Mouse (Mus musculus) cerebellum, adult 2 months (tissue): ENCODE data around the gene Rgs12.

Experiments
- CTCF ChIP-seq: fragments of 200-500 bp; IDR thresholded peaks from 2 replicates; pipeline ENCODE4 v1.5.1; 2011; ENCODE audit warnings: low read depth, mild to moderate bottlenecking, control low read depth, low read length, moderate library complexity, borderline replicate concordance; ENCODE audit not compliant: insufficient read depth
- POLR2A ChIP-seq: fragments of 200-500 bp; IDR thresholded peaks from 2 replicates; pipeline ENCODE4 v1.6.1; 2011; ENCODE audit warnings: low read length, control low read depth, borderline replicate concordance; ENCODE audit not compliant: insufficient read depth

- no peak for TF ChIP-seq CTCF
- no peak for TF ChIP-seq POLR2A
Measured at GRCm38 (mm10) chr5:34950486-34951160, 1.4 kb downstream of the Rgs12 start.
